Mouse (Mus musculus) intestine, embryonic 15.5 days (tissue): Measurements from ENCODE around the gene St6galnac5. TPM values are rescaled to one million over a fixed set of nuclear protein-coding genes. Genes with fewer than 3 reads are reported as not detected.

Experiments
- ATAC-seq: fragments of 200-750 bp; cut with Nextera tagmentation; 2 replicates; pipeline ENCODE4 v1.8.0; 2017; ENCODE audit warnings: moderate TSS enrichment, moderate library complexity
- H3K27ac ChIP-seq: fragments of 300-500 bp; sonication (generic); 2 replicates; pipeline ENCODE4 v1.5.1; 2015; ENCODE audit warnings: mild to moderate bottlenecking, inconsistent platforms
- H3K27me3 ChIP-seq: fragments of 300-500 bp; sonication (generic); replicated peaks from 2 replicates; pipeline ENCODE4 v1.6.1; 2015; ENCODE audit warnings: inconsistent platforms
- H3K36me3 ChIP-seq: fragments of 300-500 bp; sonication (generic); 2 replicates; pipeline ENCODE4 v1.6.1; 2015; ENCODE audit warnings: inconsistent platforms
- H3K4me1 ChIP-seq: fragments of 300-500 bp; sonication (generic); replicated peaks from 2 replicates; pipeline ENCODE4 v1.6.1; 2015; ENCODE audit warnings: inconsistent platforms
- H3K4me2 ChIP-seq: fragments of 300-500 bp; sonication (generic); replicated peaks from 2 replicates; pipeline ENCODE4 v1.6.1; 2015; ENCODE audit warnings: mild to moderate bottlenecking, inconsistent platforms
- H3K4me3 ChIP-seq: fragments of 300-500 bp; sonication (generic); replicated peaks from 2 replicates; pipeline ENCODE4 v1.5.1; 2015; ENCODE audit warnings: inconsistent platforms
- H3K9ac ChIP-seq: fragments of 300-500 bp; sonication (generic); 2 replicates; pipeline ENCODE4 v1.6.1; 2015; ENCODE audit warnings: inconsistent platforms
- H3K9me3 ChIP-seq: fragments of 300-500 bp; sonication (generic); 2 replicates; pipeline ENCODE4 v1.6.1; 2016; ENCODE audit warnings: inconsistent platforms
- WGBS: fragments of 180-500 bp; shearing (Covaris S2); methylation state at CpG from one replicate; pipeline ENCODE4 v1.1.7; 2015; 5-methylcytosine and 5-hydroxymethylcytosine counted together
- polyA plus RNA-seq: library from polyadenylated mRNA; unstranded; fragments of >200 nt; fragmentation: Nextera tagmentation; extraction: Ambion mirVana; gene quantifications from 2 replicates; pipeline ENCODE4 v1.2.1, GENCODE M21; 2015

Gene St6galnac5
- 0.39 and 0.40 TPM in 2 replicates for polyA plus RNA-seq

DNA sequence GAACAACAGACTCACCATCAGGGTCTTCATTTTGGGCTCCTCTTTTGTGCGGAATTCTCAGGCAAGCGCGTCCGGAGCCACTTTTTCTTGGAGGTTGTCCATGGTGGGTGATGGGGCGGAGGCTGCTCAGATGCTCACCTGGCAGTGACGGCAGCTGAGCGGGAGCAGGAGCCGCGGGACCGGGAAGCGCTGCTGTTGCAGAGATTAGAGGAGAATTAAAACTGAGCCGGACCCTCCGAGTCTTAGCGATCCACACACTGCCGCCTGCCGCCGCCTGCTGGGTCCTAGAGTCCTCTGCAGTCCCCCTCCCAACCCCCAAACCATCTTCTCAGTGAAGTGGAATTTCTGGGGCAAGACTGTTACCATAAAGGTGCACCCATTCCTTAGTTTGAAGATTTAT lies at the start of gene St6galnac5:
Gene St6galnac5 (minus strand): TSS at position 259 of the 400 bp plus-strand sequence.
- Histone ChIP-seq H3K36me3 (no peaks in the 10 kb centered on the region), H3K9ac (peak within 1 kb of the TSS; percentile 28), H3K4me2 (peak within 1 kb of the TSS; percentile 84), H3K4me1 (peaks cover 14% of the 10 kb centered on the region), H3K27ac (no peak within 1 kb of the TSS), H3K27me3 (peaks cover 27% of the 10 kb centered on the region), H3K4me3 (peak within 1 kb of the TSS; percentile 38), H3K9me3 (no peaks in the 10 kb centered on the region)
- WGBS: under 1% methylated on average over 17 of the region's 17 CpGs
- ATAC-seq: peak; percentile 31; the same call in 1 of the 2 replicates

DNA sequence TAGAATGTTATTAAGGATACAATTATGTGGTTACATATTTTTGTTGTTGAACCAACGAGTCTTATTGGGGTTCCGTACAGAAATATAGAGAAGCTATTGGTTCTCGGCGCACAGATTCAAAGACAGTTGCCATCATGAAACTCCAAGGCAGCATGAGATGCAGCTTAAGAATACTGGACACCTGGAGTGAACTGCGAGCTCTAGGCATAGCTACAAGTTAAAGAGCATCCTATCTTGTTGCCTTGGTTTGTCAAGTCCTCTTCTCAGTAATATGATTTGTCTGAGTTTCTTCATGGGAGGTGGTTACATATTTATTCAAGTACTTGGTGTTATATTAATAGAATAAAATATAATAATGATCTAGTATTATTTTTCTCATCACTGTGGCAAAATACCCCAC lies 48.7 kb upstream of the St6galnac5 start:
- Histone ChIP-seq H3K27ac (no peak overlapping the region), H3K27me3 (no peaks in the 10 kb centered on the region), H3K36me3 (no peaks in the 10 kb centered on the region), H3K9ac (no peak overlapping the region), H3K9me3 (no peaks in the 10 kb centered on the region), H3K4me2 (no peak overlapping the region), H3K4me1 (no peaks in the 10 kb centered on the region), H3K4me3 (no peak overlapping the region)
- ATAC-seq: no peak
- 90% methylated on average over 5 of the region's 5 CpGs for WGBS

- 88% methylated on average over 11 of the region's 11 CpGs for WGBS
- Histone ChIP-seq H3K36me3 (no peaks in the 10 kb centered on the region), H3K9me3 (no peaks in the 10 kb centered on the region), H3K4me3 (no peak overlapping the region), H3K27ac (no peak overlapping the region), H3K4me1 (no peaks in the 10 kb centered on the region), H3K27me3 (no peaks in the 10 kb centered on the region), H3K4me2 (no peak overlapping the region), H3K9ac (no peak overlapping the region)
- no peak for ATAC-seq
Measured at GRCm38 (mm10) chr3:153024016-153024415, 42.0 kb upstream of the St6galnac5 start.

GRCm38 (mm10) chr3:153018051-153018450 lies 36.0 kb upstream of the St6galnac5 start:
- 0 out of 2 replicates have a peak overlapping the region, but pooled peaks have one; percentile 9 for H3K4me2 ChIP-seq
- H3K36me3 ChIP-seq: no peaks in the 10 kb centered on the region
- no peaks in the 10 kb centered on the region for H3K4me1 ChIP-seq
- H3K9me3 ChIP-seq: no peaks in the 10 kb centered on the region
- H3K9ac ChIP-seq: no peak overlapping the region
- ATAC-seq: no peak
- no peaks in the 10 kb centered on the region for H3K27me3 ChIP-seq
- H3K27ac ChIP-seq: no peak overlapping the region
- WGBS: 64% methylated on average over 10 of the region's 10 CpGs
- no peak overlapping the region for H3K4me3 ChIP-seq

GRCm38 (mm10) chr3:153016355-153016754 lies 34.3 kb upstream of the St6galnac5 start:
- Histone ChIP-seq H3K9me3 (no peaks in the 10 kb centered on the region), H3K36me3 (no peaks in the 10 kb centered on the region), H3K27me3 (no peaks in the 10 kb centered on the region), H3K4me1 (no peaks in the 10 kb centered on the region), H3K4me2 (no peak overlapping the region), H3K27ac (no peak overlapping the region), H3K9ac (no peak overlapping the region), H3K4me3 (no peak overlapping the region)
- no peak for ATAC-seq
- WGBS: 55% methylated on average over 8 of the region's 8 CpGs

GRCm38 (mm10) chr3:153006893-153007292 lies 24.8 kb upstream of the St6galnac5 start:
- H3K9ac ChIP-seq: no peak overlapping the region
- H3K36me3 ChIP-seq: no peaks in the 10 kb centered on the region
- ATAC-seq: no peak
- WGBS: 88% methylated on average over 6 of the region's 6 CpGs
- no peaks in the 10 kb centered on the region for H3K27me3 ChIP-seq
- no peaks in the 10 kb centered on the region for H3K4me1 ChIP-seq
- no peak overlapping the region for H3K4me3 ChIP-seq
- H3K27ac ChIP-seq: no peak overlapping the region
- H3K9me3 ChIP-seq: no peaks in the 10 kb centered on the region
- H3K4me2 ChIP-seq: no peak overlapping the region

DNA sequence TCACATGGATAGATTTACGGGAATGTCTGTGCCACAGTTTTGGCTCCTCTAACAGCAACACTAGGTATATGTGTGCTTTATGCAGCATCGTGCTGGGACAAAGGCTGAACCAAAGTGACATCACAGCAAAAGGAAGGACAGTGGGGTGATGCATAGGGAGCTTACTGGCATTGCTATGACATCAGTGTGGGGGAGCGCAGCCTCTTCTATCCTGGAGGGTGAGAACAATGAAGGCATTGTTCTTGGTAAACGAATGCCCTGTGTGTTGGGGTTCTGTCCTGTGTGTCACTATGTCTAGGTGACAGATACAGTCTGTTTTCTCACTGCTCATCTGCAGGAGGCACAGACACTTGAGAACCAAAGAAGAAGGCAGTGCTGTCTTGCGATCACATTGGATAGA lies 16.9 kb upstream of the St6galnac5 start:
- 72% methylated on average over 5 of the region's 5 CpGs for WGBS
- Histone ChIP-seq H3K36me3 (no peaks in the 10 kb centered on the region), H3K4me3 (no peak overlapping the region), H3K4me1 (no peaks in the 10 kb centered on the region), H3K27ac (no peak overlapping the region), H3K9me3 (no peaks in the 10 kb centered on the region), H3K27me3 (no peaks in the 10 kb centered on the region), H3K9ac (no peak overlapping the region), H3K4me2 (no peak overlapping the region)
- ATAC-seq: no peak

DNA sequence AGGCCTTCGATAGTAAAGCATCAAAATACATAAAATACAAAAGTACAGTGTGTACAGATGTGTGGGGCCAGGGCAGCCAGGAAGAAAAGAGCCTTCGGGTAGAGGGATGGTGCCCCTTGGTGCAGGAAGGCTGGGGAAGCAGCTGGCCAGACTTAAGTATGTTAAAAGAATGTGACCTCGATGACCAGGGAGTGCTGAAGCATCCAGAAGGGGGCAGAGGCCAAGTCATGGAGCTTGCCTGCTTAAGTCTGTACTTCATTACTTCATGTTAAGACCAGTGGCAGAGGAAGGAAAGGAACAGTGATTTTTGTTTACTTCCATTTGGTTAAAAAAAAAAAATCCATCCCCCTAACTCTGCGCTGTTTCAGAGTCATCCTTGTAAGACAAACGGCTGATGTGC lies 16.1 kb upstream of the St6galnac5 start:
- 48% methylated on average over 5 of the region's 5 CpGs for WGBS
- no peak overlapping the region for H3K9ac ChIP-seq
- H3K4me3 ChIP-seq: no peak overlapping the region
- no peaks in the 10 kb centered on the region for H3K9me3 ChIP-seq
- no peaks in the 10 kb centered on the region for H3K27me3 ChIP-seq
- H3K27ac ChIP-seq: no peak overlapping the region
- no peaks in the 10 kb centered on the region for H3K36me3 ChIP-seq
- no peak for ATAC-seq
- no peaks in the 10 kb centered on the region for H3K4me1 ChIP-seq
- H3K4me2 ChIP-seq: no peak overlapping the region

GRCm38 (mm10) chr3:152993608-152994007 lies 11.6 kb upstream of the St6galnac5 start:
- no peak overlapping the region for H3K27ac ChIP-seq
- 60% methylated on average over 5 of the region's 5 CpGs for WGBS
- no peaks in the 10 kb centered on the region for H3K4me1 ChIP-seq
- H3K27me3 ChIP-seq: no peaks in the 10 kb centered on the region
- ATAC-seq: no peak
- H3K9ac ChIP-seq: no peak overlapping the region
- H3K4me3 ChIP-seq: no peak overlapping the region
- no peak overlapping the region for H3K4me2 ChIP-seq
- no peaks in the 10 kb centered on the region for H3K36me3 ChIP-seq
- H3K9me3 ChIP-seq: no peaks in the 10 kb centered on the region

DNA sequence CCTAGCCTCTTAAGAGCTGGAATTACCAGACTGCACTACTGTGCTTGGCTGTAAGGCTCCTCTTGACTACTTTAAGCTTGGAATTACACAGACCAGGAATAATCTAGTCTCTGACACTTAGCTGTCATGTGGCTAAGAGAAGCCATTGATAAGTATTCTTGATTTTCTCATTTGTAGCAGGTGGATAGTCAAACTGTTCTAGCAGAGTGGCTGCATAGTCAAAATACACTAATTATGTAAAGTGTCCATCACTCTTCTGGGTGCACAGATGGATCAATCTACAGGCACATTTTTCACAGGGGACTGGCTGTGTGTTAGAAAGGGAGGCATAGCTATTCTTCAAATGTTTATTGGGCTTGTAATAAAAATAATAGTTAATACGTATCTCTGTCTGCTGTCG lies 8.7 kb upstream of the St6galnac5 start:
- WGBS: 72% methylated on average over 2 of the region's 2 CpGs
- H3K27me3 ChIP-seq: no peaks in the 10 kb centered on the region
- H3K4me1 ChIP-seq: no peaks in the 10 kb centered on the region
- no peak overlapping the region for H3K27ac ChIP-seq
- no peak overlapping the region for H3K4me2 ChIP-seq
- H3K4me3 ChIP-seq: no peak overlapping the region
- no peaks in the 10 kb centered on the region for H3K36me3 ChIP-seq
- H3K9me3 ChIP-seq: no peaks in the 10 kb centered on the region
- ATAC-seq: no peak
- no peak overlapping the region for H3K9ac ChIP-seq

DNA sequence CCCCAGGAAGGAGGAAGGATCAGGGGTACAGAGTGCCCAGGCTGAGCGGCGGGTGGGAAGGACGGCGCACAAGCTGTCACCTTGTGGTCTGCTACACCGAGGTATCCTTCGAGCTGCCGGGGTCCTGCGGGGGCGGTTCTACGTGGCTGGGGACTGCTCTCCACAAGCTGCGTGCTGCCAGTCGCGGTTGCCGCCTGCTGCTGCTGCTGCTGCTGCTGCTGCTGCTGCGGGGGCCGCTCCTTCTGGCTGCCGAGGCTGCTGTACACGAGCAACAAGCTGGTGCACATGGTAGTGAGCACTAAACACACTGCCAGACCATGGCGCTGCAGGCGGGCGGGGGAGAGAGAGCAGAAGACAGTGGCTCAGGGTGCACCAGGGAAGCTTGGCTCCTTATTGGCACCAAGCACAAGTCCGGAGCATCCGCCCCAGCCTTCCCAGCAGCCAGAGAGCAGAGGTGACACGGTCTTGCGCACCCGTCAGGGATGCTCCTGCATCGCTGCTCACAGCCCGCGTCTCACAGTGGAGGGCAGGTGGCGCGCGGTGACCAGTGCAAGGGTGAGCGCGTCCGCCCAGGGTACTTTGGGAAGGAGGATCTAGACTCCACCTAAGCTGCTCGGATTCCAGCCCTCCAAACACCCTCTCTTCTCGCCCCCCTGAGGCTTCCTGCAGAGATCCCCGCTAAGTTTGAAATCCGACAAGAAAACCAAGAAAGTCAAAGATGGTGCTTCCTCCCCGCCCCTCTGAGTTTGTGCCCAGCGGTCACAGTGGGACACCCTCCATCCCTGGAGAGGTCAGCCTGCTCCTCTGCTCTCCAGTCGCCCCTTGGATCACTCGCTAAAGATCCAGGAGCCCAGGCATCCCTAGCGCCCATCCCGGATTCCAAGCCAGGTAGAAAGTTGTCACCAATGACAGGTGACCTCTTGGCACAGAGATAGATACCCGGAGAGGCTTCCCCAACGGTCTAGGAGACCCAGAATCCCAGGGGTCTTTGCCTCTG lies 770 bp downstream of the St6galnac5 start:
- Histone ChIP-seq H3K4me2 (peak overlapping the region; percentile 84), H3K4me3 (peak overlapping the region; percentile 38), H3K27ac (no peak overlapping the region), H3K36me3 (no peaks in the 10 kb centered on the region), H3K4me1 (peaks cover 14% of the 10 kb centered on the region), H3K9ac (peak overlapping the region; percentile 28), H3K27me3 (peaks cover 27% of the 10 kb centered on the region), H3K9me3 (no peaks in the 10 kb centered on the region)
- under 1% methylated on average over 47 of the region's 47 CpGs for WGBS
- peak; percentile 55 for ATAC-seq

DNA sequence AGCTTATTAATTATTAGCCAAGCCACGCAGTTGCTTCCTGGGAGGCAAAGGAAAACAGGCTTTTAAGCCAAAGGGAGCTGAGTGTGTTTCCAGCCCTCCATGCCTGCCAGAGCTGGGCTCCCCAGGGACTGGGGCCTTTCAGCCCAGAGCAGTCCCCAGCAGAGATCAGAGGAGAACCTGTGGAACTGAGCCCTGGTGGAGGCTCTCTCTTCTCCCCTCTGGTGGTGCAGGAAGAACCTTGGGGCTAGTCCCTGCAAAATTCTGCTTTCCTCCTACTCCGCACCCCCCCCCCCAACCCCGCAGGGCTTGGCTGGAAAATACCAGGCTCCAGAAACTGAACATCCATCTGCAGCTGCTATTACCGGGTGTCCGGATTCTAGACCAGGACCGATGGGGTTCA lies 1.6 kb downstream of the St6galnac5 start:
- H3K4me1 ChIP-seq: peaks cover 14% of the 10 kb centered on the region
- H3K4me2 ChIP-seq: peak overlapping the region; percentile 84
- peaks cover 27% of the 10 kb centered on the region for H3K27me3 ChIP-seq
- 0 out of 2 replicates have a peak, but pooled peaks have one; percentile 31 for ATAC-seq
- H3K36me3 ChIP-seq: no peaks in the 10 kb centered on the region
- WGBS: 12% methylated on average over 6 of the region's 6 CpGs
- no peak overlapping the region for H3K4me3 ChIP-seq
- no peaks in the 10 kb centered on the region for H3K9me3 ChIP-seq
- no peak overlapping the region for H3K9ac ChIP-seq
- H3K27ac ChIP-seq: no peak overlapping the region
